Mouse (Mus musculus) embryonic facial prominence, embryonic 14.5 days (tissue): ENCODE data around the gene Acot7. TPM values are rescaled to one million over a fixed set of nuclear protein-coding genes. Genes with fewer than 3 reads are reported as not detected.

Experiments used
- ATAC-seq: fragments of 200-750 bp; cut with Nextera tagmentation; 2 replicates; pipeline ENCODE4 v1.8.0; 2017; ENCODE audit warnings: low read depth, moderate number of reproducible peaks, moderate TSS enrichment
- DNase-seq: peaks from one replicate; pipeline ENCODE4 v3.0.0-alpha.2; 2015; ENCODE audit warnings: low spot score
- H3K27ac ChIP-seq: fragments of 300-500 bp; sonication (generic); replicated peaks from 2 replicates; pipeline ENCODE4 v1.5.1; 2014; ENCODE audit warnings: low read depth, mild to moderate bottlenecking, low read length, moderate library complexity
- H3K27me3 ChIP-seq: fragments of 300-500 bp; sonication (generic); replicated peaks from 2 replicates; pipeline ENCODE4 v1.6.1; 2014; ENCODE audit warnings: low read length; ENCODE audit not compliant: control insufficient read depth, insufficient read depth
- H3K36me3 ChIP-seq: fragments of 300-500 bp; sonication (generic); 2 replicates; pipeline ENCODE4 v1.6.1; 2014; ENCODE audit warnings: low read length, mixed read lengths; ENCODE audit not compliant: control insufficient read depth, insufficient read depth
- H3K4me1 ChIP-seq: fragments of 300-500 bp; sonication (generic); 2 replicates; pipeline ENCODE4 v1.6.1; 2014; ENCODE audit warnings: antibody characterized with exemption, low read length; ENCODE audit not compliant: control insufficient read depth, insufficient read depth
- H3K4me2 ChIP-seq: fragments of 300-500 bp; sonication (generic); 2 replicates; pipeline ENCODE4 v1.6.1; 2014; ENCODE audit warnings: low read depth, mild to moderate bottlenecking, low read length, moderate library complexity, mixed read lengths
- H3K4me3 ChIP-seq: fragments of 300-500 bp; sonication (generic); 2 replicates; pipeline ENCODE4 v1.5.1; 2014; ENCODE audit warnings: low read depth, mild to moderate bottlenecking, low read length
- H3K9ac ChIP-seq: fragments of 300-500 bp; sonication (generic); 2 replicates; pipeline ENCODE4 v1.6.1; 2014; ENCODE audit warnings: low read depth, mild to moderate bottlenecking, low read length, moderate library complexity, mixed read lengths
- H3K9me3 ChIP-seq: fragments of 300-500 bp; sonication (generic); 2 replicates; pipeline ENCODE4 v1.6.1; 2016; ENCODE audit warnings: low read length; ENCODE audit not compliant: control insufficient read depth
- WGBS: fragments of 180-500 bp; shearing (Covaris S2); extraction: QIAGEN DNeasy Blood & Tissue Kit; methylation state at CpG from one replicate; pipeline ENCODE4 v1.1.7; 2014; 5-methylcytosine and 5-hydroxymethylcytosine counted together
- polyA plus RNA-seq: library from polyadenylated mRNA; unstranded; fragments of >200 nt; fragmentation: Nextera tagmentation; extraction: Ambion mirVana; gene quantifications from 2 replicates; pipeline ENCODE4 v1.2.1, GENCODE M21; 2014

The Acot7 gene
- polyA plus RNA-seq, 1 experiment from 2014 or later: 71.8 TPM

DNA sequence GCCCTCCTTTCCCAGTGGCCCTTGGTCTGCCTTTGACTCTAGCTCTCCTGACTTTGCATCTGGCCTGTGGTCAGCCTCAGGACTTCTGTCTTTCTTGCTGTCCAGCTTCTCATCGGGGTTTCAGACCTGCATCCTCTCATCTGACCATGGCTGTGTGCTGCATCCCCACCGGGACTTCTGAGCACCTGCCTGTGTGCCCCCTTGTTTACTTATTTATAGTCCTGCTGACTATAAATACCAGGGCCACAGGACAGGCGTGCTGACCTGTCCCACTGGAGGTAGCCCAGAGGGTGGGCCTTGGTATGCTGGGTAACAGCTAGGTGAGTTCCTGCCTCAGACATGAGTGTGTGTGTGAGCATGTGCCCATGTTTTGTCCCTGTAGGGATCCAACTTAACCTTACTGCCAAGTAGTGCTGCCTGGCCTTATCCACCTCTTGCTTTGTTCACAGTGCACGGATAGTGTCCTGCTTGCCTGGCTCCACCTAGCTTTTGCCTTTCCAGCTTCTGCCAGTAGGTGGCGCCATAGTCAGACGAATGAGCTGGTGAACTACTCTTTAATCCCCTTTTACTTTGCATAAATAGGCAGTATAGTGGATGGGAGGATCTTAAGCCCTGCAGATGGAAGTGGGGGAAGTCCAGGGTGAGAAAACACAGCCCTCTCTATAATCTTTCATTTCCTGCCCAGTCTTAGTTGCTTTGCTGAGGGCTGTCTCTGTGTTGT, 36.0 kb downstream of the Acot7 start:
- ATAC-seq (peak; percentile 81), DNase-seq (peak; percentile 83)
- Histone ChIP-seq H3K36me3 (0 out of 2 replicates have a peak, but pooled peaks cover 2% of the 10 kb centered on the region), H3K27ac (no peak overlapping the region), H3K9me3 (no peaks in the 10 kb centered on the region), H3K4me1 (no peaks in the 10 kb centered on the region), H3K27me3 (no peaks in the 10 kb centered on the region), H3K9ac (no peak overlapping the region), H3K4me3 (no peak overlapping the region), H3K4me2 (no peak overlapping the region)
- WGBS: 36% methylated on average over 6 of the region's 6 CpGs

DNA sequence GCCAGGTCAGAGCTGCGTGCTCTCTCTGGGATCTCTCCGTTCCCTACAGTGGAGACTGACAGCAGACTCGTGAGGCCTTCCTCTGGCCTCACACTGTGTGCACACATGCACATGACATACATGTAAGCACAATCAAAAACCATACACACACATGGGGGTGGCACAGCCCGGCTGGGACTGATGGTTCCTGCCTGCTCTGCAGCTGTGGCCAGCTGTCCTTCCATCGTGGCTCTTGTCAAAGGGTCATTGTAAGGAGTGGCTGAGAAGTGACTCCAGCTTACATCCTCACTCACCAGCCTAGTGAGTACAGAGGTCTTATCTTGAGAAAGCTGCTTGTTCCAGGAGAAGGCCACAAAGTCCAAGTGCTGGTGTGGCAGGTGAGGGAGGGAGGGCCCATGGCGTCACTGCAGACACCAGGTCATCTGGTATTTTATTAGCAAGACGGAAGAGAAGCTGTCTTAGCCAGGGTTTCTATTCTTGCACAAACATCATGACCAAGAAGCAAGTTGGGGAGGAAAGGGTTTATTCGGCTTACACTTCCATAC, 37.0 kb downstream of the Acot7 start:
- WGBS: 81% methylated on average over 7 of the region's 8 CpGs
- no peaks in the 10 kb centered on the region for H3K9me3 ChIP-seq
- no peak overlapping the region for H3K4me3 ChIP-seq
- H3K4me2 ChIP-seq: no peak overlapping the region
- no peak overlapping the region for H3K27ac ChIP-seq
- no peak overlapping the region for H3K9ac ChIP-seq
- H3K36me3 ChIP-seq: 0 out of 2 replicates have a peak, but pooled peaks cover 4% of the 10 kb centered on the region
- DNase-seq (no peak), ATAC-seq (no peak)
- H3K27me3 ChIP-seq: no peaks in the 10 kb centered on the region
- no peaks in the 10 kb centered on the region for H3K4me1 ChIP-seq

DNA sequence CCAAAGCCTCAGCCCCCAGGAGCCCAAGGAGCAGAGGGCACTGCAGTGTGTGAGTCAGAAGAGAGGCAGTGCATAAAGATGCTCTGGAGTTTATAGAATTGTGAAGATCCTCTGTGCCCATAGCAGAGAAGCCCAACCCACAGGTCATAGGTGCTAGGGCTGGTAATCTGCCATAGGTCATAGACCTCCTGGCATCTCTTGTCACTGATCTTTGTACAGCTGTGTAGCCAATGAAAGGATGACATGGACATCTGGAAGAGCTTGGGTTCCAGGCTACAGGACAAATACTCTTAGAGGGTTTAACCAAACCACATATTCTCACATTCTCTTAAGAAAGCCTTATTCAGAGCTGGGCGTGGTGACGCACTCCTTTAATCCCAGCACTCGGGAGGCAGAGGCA, 41.7 kb downstream of the Acot7 start:
- no peak overlapping the region for H3K9ac ChIP-seq
- H3K4me3 ChIP-seq: no peak overlapping the region
- no peak for ATAC-seq
- 93% methylated on average over 3 of the region's 3 CpGs for WGBS
- H3K4me1 ChIP-seq: peaks cover 19% of the 10 kb centered on the region
- H3K27me3 ChIP-seq: no peaks in the 10 kb centered on the region
- no peak for DNase-seq
- no peaks in the 10 kb centered on the region for H3K9me3 ChIP-seq
- H3K27ac ChIP-seq: no peak overlapping the region
- no peak overlapping the region for H3K4me2 ChIP-seq
- H3K36me3 ChIP-seq: 0 out of 2 replicates have a peak, but pooled peaks cover 4% of the 10 kb centered on the region

DNA sequence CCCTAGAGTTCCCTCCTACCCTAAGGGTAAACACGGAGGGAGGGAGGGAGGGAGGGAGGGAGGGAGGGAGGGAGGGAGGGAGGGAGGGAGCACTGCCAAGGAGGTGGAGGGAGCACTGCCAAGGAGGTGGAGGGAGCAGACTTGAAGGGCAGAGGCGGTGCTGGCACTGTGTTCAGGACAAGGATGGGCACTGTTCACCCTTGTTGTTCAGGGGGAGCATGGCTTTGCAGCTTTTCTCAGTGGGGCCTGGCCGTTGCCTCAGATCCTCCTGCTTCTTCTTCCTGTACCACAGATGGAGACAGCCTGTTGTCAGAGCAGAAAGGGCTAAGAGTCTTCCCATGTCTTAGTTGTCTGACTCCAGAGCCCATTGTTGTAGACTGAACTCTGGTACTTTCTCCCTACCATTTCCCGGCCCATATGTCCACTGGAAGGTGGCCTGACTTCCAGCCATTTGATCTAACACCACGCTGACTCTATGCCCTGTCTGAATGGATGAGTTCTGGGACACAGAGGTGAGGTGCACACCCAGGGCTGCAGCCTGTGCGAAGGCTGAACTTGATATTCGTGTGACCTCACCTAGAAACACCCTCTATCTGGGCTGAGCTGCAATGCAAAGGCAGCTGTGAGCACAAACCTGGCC, 43.0 kb downstream of the Acot7 start:
- H3K4me1 ChIP-seq: peaks cover 19% of the 10 kb centered on the region
- no peak overlapping the region for H3K4me2 ChIP-seq
- no peak for ATAC-seq
- H3K4me3 ChIP-seq: no peak overlapping the region
- no peak overlapping the region for H3K9ac ChIP-seq
- 0 out of 2 replicates have a peak, but pooled peaks cover 4% of the 10 kb centered on the region for H3K36me3 ChIP-seq
- H3K27me3 ChIP-seq: no peaks in the 10 kb centered on the region
- no peak for DNase-seq
- H3K9me3 ChIP-seq: no peaks in the 10 kb centered on the region
- WGBS: 63% methylated on average over 5 of the region's 7 CpGs
- H3K27ac ChIP-seq: peak overlapping the region; percentile 73

DNA sequence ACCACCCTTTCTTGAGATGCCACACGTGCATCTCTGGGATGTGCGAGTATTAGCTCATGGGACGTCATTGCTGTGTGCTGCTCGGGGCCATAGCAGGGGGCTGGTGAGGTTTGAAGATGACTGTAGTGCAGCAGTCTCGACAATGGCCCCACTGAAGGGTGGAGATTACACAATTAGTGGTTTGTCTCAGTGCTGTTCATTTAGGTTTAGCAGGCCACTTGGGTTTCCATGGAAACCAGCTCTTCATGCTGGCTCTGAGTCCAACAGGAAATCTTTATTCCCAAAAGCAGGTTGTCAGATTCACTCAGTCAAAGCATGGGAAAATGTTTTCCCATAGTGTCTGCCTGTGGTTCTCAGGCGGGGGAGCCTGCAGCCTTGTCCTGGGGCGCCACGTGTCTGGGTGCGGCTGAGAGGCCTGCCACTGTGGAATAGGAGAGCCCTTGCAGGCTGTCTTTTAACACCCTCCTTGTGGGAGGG, 43.5 kb downstream of the Acot7 start:
- WGBS: 18% methylated on average over 8 of the region's 9 CpGs
- ATAC-seq: peak; percentile 88
- no peak overlapping the region for H3K4me3 ChIP-seq
- H3K9ac ChIP-seq: no peak overlapping the region
- peak overlapping the region; percentile 73 for H3K27ac ChIP-seq
- no peaks in the 10 kb centered on the region for H3K27me3 ChIP-seq
- DNase-seq: peak; percentile 89
- H3K4me2 ChIP-seq: no peak overlapping the region
- H3K9me3 ChIP-seq: no peaks in the 10 kb centered on the region
- peaks cover 19% of the 10 kb centered on the region for H3K4me1 ChIP-seq
- 0 out of 2 replicates have a peak, but pooled peaks cover 4% of the 10 kb centered on the region for H3K36me3 ChIP-seq

DNA sequence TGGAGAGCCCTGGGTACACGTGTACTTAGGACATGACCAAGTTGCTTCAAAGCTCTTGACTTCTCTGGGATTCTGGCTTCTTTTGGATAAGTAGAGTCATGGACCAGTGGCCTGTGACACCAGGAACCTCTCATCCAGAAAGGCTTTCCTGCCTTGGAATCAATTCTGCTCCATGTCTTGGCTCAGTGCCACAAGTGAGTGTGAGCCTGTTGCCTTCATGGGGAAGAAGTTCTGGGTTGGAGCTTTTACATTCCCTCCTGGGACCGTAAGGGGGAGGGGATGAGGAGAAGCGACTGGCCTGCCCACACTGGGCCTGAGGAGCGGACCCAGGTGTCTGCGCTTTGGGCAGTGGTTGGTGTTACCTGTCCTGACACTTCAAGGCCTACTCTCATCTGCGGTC, 44.2 kb downstream of the Acot7 start:
- no peak overlapping the region for H3K4me3 ChIP-seq
- H3K9me3 ChIP-seq: no peaks in the 10 kb centered on the region
- no peak for DNase-seq
- H3K9ac ChIP-seq: no peak overlapping the region
- WGBS: 86% methylated on average over 6 of the region's 6 CpGs
- peak overlapping the region; percentile 59; the same call in 1 of the 2 replicates for H3K27ac ChIP-seq
- no peaks in the 10 kb centered on the region for H3K27me3 ChIP-seq
- no peak for ATAC-seq
- no peak overlapping the region for H3K4me2 ChIP-seq
- H3K4me1 ChIP-seq: peaks cover 19% of the 10 kb centered on the region
- 0 out of 2 replicates have a peak, but pooled peaks cover 4% of the 10 kb centered on the region for H3K36me3 ChIP-seq

DNA sequence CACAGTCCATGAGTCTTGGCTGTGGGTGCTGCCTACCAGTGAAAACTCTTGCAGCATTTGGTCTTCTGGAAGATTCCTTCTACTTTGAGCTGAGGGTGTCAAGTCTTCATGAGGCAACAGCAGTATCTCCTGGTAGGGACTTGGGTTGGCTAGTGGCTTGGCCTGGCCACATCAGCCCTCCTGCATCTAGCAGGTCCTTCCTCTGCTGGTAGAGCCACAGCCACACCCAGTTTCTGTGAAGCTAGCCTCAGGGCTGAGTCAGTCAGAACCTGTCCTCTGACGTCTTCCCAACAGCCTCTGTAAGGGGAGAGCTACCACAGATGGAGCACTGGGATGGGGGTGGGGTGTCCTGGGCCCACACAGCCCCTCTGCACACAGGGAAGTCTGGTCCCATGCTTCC, 44.6 kb downstream of the Acot7 start:
- Histone ChIP-seq H3K27ac (no peak overlapping the region), H3K27me3 (no peaks in the 10 kb centered on the region), H3K4me3 (no peak overlapping the region), H3K4me1 (peaks cover 19% of the 10 kb centered on the region), H3K9me3 (no peaks in the 10 kb centered on the region), H3K9ac (no peak overlapping the region), H3K36me3 (0 out of 2 replicates have a peak, but pooled peaks cover 4% of the 10 kb centered on the region), H3K4me2 (no peak overlapping the region)
- no peak for DNase-seq
- WGBS: 20% methylated on average over 1 of the region's 1 CpGs
- no peak for ATAC-seq

DNA sequence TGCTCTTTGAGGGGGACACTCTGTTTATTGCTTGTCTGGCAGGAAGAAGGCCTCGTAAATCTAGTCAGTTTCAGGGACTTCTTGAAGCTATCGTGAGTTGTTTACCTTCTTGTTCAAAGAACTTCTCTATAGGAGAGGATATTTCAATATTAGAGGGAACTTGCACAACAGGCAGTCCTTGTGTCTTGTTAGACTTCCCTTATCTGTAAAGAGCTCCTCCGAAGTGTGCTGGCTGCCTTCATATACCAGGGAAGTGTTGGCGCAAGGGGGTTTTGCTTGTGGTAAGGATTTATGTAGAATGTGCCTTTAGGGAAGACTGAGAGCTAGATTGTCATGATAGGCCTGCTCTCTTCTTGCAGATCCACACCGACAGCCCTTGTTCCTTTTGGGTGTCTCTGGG, 46.2 kb downstream of the Acot7 start:
- Histone ChIP-seq H3K4me1 (peaks cover 19% of the 10 kb centered on the region), H3K36me3 (no peaks in the 10 kb centered on the region), H3K4me2 (no peak overlapping the region), H3K27me3 (no peaks in the 10 kb centered on the region), H3K4me3 (no peak overlapping the region), H3K9me3 (no peaks in the 10 kb centered on the region), H3K9ac (no peak overlapping the region), H3K27ac (0 out of 2 replicates have a peak overlapping the region, but pooled peaks have one; percentile 21)
- ATAC-seq (no peak), DNase-seq (no peak)
- WGBS: 81% methylated on average over 5 of the region's 5 CpGs
